Mouse (Mus musculus) retina, postnatal 7 days (tissue): Measurements from ENCODE around the gene Ubiad1.

ENCODE experiments used
- DNase-seq: peaks from one replicate; pipeline ENCODE4 v3.0.0-alpha.2; 2012; ENCODE audit warnings: low read depth, low spot score

Gene Ubiad1

DNA sequence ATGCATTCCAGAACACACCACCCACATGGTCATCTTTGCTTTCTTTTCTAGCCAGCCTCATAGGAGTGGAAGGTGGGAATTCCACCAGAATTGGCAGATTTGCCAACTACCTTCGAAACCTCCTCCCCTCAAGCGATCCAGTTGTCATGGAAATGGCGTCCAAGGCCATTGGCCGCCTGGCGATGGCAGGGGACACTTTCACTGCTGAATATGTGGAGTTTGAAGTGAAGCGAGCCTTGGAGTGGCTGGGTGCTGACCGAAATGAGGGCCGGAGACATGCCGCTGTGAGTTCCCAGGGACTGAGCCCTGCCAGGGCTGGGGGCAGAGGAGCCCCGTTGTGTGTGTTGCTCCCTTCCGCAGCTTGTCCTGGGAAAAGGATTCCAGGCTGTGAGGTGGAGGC, 9.1 kb upstream of the Ubiad1 start:
- no peak for DNase-seq

DNA sequence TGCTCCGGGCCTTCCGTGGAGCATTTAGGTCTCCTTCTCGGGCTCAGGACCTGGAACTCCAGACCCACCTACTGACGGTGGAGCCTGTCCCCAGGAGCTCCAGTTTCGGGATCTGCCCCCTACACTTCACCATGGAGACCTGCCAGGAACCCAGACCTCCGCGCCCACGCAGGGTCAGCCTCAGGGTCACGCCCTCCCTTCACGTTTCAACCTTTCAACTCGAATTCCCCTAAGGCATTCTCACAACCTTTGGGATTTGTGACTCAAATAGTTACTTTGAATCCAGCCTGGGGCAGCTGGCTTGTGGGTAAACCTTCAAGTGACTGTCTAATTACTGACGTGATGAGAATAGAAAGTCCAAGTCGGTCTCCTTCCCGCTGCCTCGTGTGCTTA, 4.3 kb upstream of the Ubiad1 start:
- no peak for DNase-seq

DNA sequence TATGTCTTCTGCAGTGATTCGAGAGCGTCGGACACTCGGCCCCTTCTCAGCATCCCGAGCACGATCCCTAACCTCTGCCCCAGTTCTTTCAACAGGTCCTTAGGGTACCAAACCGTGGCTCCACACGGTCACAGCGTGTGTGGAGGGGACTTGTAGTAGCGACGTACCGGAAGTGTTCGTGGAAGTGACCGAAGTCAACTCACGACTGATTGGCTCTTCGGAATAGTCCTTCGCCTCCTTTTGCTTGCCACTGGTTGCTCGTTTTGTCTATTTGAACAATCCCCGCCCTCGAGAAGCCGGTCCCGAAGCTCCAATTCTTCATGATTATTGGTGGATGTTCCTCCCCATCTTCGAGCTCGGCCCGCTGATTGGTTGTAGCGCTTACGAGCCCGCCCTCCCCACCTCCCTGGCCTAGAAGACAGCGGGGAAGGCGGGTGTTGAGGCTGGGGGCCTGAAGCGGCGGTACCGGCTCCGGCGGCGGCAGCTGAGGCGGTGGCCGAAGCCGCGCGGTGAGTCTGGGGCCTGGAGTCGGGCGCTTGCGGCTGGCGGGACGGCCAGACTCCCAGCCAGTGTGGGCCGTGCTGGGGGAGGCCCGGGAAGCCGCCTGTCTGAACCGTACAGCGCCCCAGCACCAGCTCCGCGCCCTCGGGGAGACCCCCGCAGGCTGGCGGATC, 3.7 kb upstream of the Ubiad1 start, which contains the start of gene Mtor:
TSS of gene Mtor (plus strand) at position 433 of the 674 bp plus-strand sequence.
- peak; percentile 95 for DNase-seq

DNA sequence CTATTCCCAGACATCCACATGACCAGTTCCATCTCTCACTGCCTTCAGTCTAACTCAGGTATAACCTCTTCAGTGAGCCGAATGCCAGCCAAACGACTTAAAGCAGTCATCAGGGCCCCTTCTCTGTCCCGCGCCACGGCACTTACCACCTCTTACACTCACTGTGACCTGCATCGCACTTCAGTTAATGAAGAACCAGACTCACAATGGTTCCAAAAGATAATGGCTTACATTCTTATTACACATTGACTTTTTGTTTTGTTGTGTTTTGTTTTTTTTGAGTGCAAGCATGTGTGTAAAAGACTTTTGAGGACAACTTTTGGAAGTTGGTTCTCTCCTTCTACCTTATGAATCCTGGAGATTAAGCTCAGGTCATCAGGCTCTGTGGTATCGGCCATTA, 2.0 kb downstream of the Ubiad1 start:
- no peak for DNase-seq

DNA sequence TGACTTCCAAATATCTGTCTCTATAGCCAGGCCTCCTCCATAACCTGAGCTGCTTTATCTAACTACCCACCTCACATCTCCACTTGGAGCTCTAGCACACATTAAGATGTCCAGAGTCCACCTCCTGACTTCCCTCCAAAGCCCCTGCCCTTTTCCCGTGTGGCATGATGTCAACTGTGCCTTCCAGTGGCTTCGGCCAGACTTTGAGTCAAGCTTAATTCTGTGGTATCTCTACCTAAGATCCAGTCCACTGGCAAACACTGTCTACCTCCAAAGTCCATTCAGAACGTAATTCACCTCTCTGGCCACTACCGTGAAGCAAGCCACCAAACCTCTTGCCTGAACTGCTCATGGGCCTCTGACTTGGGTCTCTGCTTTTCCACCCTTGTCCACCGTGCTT, 2.6 kb downstream of the Ubiad1 start:
- DNase-seq: no peak

DNA sequence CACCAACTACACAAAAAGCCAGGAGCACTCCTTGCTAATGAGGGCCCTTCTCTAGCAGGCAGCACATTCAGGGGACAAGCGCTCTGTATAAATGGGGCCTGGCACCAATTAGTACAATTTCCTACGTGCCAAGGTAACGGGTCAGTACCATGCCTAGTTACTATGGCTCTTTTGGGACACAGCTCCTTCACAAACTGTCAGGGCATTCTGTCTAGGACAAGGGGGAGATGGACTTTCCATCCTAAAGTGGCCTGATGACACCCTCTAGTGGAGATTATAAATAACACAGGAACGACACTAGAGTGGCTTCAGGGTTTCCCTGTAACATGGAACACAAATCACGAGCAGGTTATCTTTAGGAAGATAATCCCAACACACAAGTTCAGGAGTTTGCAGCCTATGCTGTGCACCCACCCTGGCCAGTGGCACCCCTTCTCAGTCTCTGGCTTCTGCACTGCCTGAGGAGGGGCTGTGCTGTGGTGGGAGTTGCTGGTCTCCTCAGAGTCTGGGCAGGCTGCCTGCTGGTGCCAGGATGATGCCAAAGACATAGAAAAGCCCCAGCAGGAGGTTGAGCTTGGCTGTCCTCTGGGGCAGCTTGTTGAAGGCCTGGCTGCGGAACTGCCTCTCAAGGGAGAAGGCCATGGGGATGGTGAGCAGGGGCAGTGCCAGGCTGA, 8.8 kb downstream of the Ubiad1 start:
- DNase-seq: peak; percentile 49

DNA sequence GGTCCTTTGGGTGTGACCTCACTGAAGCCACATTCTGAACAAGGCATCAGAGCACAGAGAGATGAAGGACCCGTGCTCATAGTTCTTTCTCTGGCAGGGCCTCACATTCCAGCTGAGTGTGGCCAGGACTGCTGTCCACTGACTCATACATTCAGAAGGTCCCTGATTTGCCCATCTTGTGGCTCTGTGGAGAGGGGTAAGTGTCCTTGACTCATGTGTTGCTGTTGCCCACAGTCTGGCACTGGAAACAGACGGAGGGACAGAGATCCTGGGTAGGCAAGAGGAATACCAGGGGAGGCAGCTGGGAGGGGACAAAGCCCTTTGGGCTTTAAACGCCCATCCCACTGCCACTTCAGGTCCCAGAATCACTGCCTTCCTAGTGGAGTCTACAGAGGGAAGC, 9.5 kb downstream of the Ubiad1 start:
- DNase-seq: no peak

DNA sequence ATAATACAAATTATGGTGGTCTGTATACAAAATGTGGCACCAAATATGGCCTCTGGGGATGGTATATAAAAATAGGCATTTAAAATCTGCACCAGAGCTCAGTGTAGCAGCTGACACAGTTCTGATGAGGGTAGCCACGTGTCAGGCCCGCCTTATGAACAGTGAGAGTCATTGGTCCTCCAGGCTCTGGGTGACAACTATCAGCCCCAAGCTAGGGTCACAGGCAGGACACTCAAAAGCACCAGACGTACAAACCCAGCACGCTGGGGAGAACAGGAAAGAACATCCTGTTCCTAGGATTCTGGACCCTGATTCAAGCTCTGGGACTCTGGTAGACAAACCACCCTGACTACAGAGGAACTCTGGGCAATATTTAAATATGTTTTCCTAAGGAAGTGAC, 10.0 kb downstream of the Ubiad1 start:
- no peak for DNase-seq

DNA sequence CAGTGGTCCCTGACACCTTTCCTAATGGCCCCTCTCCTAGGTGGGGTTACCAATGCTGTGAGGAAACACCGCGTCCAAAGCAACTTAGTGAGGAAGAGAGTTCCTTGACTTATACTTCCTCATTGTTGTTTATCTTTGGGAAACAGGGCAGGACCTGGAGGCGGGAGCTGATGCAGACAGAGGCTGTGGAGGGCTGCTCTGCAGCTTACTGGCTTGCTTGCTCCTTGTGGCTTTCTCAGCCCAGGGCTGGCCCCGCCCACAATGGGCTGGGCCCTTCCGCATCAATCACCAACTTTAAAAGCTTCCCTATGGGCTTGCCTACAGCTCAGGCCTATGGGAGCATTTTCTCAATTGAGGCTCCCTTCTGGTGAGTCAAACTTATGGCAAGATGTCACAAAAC, 10.8 kb downstream of the Ubiad1 start:
- DNase-seq: no peak

DNA sequence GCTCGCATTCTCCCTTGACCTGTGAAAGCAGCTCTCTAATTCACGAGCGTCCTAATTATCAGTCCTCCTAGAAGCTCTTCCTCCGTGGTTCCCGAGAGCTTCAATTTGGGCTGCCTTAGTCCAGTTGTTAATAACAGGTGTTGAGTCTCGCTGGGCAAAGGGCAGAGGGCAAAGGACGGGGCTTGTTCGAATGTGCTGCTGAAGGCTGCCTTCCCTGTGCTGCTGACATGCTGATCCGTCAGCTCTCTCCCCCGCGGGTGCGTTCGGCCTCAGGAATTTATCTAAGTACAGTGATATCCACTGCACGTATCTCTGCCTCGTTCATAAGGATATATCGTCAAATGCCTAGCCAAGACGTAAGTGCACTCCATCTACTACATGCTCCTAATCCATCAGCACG, 11.2 kb downstream of the Ubiad1 start:
- DNase-seq: no peak

DNA sequence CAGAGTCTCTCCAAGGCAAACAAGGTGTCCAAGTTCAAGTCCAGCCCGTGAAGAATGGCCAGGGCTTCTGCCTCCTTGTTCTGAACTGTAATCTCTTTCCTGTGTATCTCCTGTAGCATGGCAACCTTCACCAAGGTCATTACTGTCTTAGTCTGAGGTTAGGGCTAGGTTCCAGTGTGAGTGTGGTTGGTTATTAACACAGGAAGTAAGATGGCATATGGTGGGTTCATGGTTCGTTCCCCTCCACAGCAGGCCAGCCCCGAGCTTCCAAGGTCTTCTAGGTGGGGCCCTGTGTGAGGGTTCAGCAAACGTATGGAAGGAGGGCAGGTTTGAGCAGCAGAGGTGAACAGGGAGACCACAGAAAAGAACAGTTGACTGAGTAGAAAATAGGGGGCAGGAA, 12.1 kb downstream of the Ubiad1 start:
- no peak for DNase-seq

DNA sequence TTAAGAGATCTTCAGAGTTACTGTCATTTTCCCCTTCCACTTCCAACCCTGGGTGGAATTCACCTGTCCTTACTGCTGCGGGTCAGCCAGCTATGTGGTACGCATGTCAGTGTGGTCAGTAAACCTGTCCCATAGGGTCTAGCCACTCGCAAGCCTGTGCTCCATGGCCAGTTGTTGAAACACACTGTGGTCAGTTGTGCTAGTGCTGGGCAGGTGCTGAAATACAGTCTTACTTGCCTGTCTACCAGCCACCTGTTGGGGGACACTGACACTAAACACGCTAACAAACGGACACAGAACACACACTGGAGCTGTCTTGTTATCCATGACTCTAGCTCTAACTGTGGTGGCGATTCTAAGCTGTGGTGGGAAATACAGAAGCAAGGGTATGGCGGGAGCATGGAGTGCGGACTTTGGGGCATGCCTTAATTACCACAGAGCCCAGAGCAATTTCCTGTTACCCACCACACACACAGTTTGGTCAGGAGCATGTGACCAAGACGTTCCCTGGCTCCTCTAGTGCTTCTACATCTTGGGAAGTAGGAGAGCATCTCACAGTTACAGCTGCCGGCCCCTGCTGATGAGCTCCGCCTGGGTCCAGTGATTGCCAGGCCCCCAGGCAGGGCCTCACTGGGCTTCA, 13.6 kb downstream of the Ubiad1 start:
- DNase-seq: no peak

DNA sequence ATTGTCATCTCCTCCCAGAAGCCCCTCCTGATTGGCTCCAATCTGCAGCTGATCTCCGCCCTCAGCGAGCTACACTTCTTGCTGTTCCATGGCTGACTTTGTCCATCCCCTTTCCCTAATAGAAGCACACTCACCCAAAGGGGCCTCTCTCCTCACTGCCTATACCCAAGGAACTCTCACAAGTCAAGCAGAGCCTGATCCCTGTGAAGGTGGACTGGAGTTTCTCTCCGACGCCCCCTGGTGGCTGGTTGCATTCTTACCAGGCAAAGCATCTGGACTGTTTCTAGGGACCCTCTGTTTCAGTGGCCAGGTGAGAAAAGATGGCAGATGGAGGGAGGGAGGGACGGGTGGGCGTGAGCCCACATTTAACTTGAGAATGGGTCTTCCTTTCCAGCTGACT, 14.9 kb downstream of the Ubiad1 start:
- DNase-seq: peak; percentile 77

DNA sequence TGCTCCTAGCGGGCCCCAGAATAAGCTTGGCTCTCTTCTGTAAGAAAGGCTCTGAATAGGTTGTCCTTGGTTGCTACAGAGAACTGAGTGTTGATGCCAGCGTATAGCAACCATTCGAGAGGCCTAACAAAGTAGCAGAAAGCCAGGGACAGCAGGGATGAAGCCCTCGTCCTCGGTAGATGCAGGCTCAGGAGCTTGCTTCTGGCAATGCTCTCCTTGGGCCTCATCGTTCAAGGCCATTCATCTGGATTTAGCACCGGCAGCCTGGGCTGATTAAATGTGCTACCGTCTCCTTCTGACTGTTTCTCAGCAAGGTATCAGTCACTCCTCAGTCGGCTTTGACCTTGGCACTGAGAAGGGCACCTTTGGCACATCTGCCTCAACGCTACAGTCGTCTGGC, 15.4 kb downstream of the Ubiad1 start:
- DNase-seq: no peak

DNA sequence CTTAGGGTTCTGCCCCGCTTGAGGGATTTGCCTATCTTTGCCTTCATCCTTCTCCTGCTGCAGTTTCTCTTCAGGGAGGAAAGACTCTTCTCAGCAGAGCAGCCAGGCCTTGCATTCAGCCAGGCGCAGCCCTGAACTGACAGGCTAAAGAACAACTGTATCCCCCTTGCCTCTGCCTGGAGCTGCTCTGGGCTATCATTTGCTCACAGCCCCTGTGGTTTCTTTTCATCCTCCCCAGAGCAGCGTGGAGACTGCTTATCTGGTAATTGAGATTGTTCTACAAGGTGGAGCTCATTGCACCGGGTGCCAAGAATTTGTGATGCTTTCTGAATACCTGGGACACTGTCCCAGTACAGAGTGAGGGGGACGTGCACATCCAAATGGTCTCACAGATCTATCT, 16.0 kb downstream of the Ubiad1 start:
- DNase-seq: no peak

DNA sequence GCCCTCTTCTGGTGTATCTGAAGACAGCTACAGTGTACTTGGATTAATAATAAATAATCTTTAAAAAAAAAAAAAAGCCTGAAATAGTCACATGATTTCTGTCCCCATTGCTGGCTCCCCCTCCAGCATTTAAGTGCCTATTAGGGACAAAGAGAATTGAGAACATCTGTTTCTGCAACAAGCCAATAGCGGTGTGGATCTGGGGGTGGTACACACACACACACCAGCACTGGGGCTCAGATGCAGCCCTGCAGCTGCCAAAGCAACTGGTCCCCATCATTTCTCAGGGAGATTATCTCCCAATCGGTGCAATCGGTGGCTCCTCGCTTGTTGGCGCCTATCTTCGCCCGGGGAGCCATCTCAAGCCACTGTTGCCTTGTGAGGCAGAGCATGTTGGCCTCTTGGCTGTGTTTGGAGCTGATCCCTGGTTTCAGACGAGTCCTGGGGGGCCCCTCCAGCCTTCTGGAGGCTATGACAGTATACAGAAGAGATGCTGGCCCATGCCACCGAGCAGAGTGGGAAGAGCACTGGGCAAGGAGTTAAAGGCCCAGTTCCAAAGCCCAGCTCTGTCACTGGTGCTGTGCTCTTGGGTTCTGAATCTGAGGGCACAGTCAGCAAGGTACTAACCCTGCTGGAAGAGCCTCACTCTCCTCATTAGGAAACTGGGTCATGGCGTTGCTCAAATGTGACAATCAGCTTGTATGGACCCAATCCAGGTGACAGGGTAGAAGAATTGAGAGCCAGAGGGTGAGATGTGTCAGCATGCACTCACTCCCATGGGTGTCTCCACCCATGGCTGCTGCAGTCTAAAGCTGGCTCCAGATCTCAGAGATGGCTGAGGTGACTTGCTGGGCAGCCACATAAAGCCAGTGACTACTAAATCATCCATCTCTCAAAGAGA, 17.4 kb downstream of the Ubiad1 start:
- DNase-seq: no peak

DNA sequence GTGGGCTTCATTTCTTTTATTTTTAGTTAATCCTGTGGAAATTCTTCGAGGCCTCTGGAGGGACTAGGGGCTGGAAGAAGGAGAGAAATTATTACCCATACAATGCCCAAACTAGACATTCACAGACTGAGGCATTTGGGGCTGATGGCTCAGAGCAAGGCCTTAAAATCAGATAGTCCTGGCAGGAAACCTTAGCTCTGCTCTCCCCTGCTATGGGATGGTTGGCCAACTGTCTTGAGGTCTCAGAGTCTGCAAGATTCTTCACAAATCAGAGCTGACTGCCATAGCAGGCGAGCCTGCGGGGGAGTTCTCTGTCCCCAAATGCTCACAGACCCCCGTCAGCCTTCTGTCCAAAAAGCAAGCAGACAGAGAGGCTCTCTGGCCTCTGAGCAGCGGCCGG, 27.0 kb downstream of the Ubiad1 start:
- no peak for DNase-seq

DNA sequence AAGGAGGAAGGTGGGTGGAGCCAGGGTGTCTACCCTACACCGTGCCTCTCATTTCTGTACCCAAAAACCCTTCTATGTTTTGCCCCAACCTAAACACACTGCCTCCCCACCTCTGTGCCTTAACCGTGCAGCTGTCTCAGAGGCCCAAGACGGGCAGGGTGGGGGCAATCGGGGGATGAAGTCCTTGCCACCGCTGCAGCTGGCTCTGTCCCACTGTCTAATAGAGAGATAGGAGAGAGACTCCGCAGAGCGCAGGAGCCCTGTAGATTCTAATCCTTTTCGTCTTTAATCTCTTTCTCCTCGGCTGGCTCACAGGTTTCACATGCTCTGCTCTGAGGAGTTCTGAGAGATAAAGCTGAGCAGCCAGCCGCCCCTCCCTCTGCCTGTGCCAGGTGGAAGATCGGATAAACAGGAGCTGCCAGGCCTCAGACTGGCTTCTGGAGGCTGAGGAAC, 27.5 kb downstream of the Ubiad1 start:
- DNase-seq: peak; percentile 60

DNA sequence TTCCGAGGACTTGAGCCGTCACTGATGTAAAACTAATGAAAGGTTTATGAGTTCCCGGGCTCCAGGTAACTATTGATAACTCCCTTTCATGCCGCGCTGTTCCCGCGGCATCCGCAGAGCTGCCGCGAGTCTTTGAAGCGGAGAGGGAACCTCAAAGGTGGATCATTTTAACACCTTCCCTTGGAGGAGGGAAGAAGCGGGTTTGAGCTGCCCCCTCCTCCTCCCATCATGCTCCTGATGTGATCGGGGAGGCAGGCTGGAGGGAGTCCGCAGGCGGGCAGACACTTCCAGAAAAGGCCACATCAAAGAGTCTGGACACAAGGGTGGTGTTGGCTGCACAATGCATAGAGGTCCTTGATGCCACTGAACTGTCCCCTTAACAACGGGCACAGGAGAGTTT, 29.0 kb downstream of the Ubiad1 start:
- no peak for DNase-seq

DNA sequence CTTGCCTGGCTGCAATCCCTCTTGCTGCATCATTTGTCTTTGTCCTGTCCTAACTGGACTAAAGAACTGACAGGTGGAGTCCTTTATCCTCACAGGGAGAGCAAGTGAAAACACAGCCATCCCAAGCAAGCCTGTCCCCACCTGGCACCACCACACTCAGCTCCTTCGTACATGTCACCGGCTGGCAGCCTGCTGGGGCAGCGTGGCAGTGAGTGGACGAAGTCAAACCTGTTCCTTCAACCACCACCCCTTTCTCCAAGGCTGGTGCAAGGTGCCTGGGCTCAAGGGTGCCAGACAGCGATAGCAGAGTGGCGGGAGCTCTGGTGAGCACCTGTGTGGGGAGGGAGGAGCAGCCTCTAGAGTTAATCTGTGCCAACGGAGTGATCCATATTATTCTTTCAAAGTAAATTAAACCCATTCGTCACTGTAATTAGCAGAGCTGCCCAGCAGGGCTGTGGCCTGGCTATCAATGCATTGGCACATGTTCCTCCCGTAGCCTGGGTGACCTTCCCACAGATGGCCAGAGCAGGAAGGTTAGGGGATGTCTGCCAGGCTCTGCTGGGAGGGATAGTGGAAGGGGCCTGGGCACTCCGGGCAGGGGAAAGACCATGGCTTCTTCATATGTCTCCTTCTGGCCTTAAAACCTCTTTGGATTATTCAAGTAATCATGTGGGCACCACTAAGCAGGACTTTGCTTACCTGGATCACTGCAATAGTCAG, 36.2 kb downstream of the Ubiad1 start:
- DNase-seq: no peak

DNA sequence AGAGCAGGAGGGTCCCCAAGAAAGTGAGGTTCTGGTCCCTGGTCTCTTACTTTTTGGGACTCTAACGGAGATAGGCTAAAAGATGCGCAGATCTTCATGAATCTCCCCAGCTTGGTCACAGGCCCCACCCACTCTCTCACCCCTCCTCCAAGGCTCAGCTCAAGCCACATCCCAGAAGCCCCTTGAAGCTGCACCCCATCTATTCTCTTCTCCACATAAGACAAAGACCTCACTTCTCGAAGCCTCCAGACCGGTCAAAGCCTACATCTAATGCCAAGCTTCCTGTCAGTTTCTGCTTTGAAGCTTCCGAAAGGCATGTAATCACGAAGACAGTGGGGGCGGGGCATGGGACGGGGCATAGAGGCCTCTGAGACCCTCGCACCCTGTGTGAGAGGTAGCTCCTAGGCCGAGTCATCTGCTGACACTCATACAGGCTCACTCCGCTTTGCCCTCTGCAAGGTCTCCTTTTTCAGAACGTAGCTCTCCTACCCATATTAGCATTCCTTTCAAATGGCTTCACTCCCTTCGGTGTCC, 39.2 kb downstream of the Ubiad1 start:
- DNase-seq: no peak
